Mouse (Mus musculus): ENCODE data around the gene Shisa8. TPM values are rescaled to one million over a fixed set of nuclear protein-coding genes. Genes with fewer than 3 reads are reported as not detected.
"Not testable (repeated sequence)": the region's sequence is repeated elsewhere in the genome, so short reads cannot be mapped to it uniquely, and the experiment has no call there.

Shisa8 gene
- 0.03 TPM in 2 replicates for polyA plus RNA-seq (2012)

- no peaks in the 10 kb centered on the region for H3K36me3 ChIP-seq (ENCODE audit: control insufficient read depth)
- no peak for TF ChIP-seq TAL1 (IDR thresholded peaks at IDR 0.05; ENCODE audit: low read length)
- TF ChIP-seq GATA1 (IDR thresholded peaks at IDR 0.05; ENCODE audit: low read length), result no peak
- peaks cover 97% of the 10 kb centered on the region for H3K27me3 ChIP-seq (ENCODE audit: control insufficient read depth)
- H3K4me1 ChIP-seq (ENCODE audit: control insufficient read depth), result peaks cover 4% of the 10 kb centered on the region
- H3K9me3 ChIP-seq (ENCODE audit: control insufficient read depth, low read length), result peaks cover 8% of the 10 kb centered on the region; the same call in 1 of the 2 replicates
- H3K4me3 ChIP-seq (replicated peaks), result no peak within 1 kb of the TSS
Observed at GRCm38 (mm10) chr15:82212752-82213063, at the start of gene Shisa8. Gene Shisa8 (minus strand): TSS chr15:82212815.

GRCm38 (mm10) chr15:82259510-82259909 is 46.9 kb upstream of the Shisa8 start:
- no peak overlapping the region for H3K4me3 ChIP-seq (replicated peaks)
- no peaks in the 10 kb centered on the region for H3K9me3 ChIP-seq (ENCODE audit: control insufficient read depth, low read length)
- TF ChIP-seq TAL1 (IDR thresholded peaks at IDR 0.05; ENCODE audit: low read length), result no peak
- TF ChIP-seq GATA1 (IDR thresholded peaks at IDR 0.05; ENCODE audit: low read length), result no peak

GRCm38 (mm10) chr15:82255944-82256383 is 43.3 kb upstream of the Shisa8 start:
- H3K9me3 ChIP-seq (ENCODE audit: control insufficient read depth, low read length), result peaks cover 4% of the 10 kb centered on the region
- TF ChIP-seq TAL1 (IDR thresholded peaks at IDR 0.05; ENCODE audit: low read length) (no peak), GATA1 (IDR thresholded peaks at IDR 0.05; ENCODE audit: low read length) (no peak)
- H3K36me3 ChIP-seq (ENCODE audit: control insufficient read depth), result no peaks in the 10 kb centered on the region
- no peak overlapping the region for H3K4me3 ChIP-seq (replicated peaks)
- no peaks in the 10 kb centered on the region; the same call in 1 of the 2 replicates for H3K4me1 ChIP-seq (ENCODE audit: control insufficient read depth)
- H3K27me3 ChIP-seq (ENCODE audit: control insufficient read depth), result peaks cover 11% of the 10 kb centered on the region

More at GRCm38 (mm10) chr15:82259510-82259909, 46.9 kb upstream of the Shisa8 start:
- peaks cover 11% of the 10 kb centered on the region for H3K27me3 ChIP-seq (ENCODE audit: control insufficient read depth)
- H3K4me1 ChIP-seq (ENCODE audit: control insufficient read depth), result no peaks in the 10 kb centered on the region; the same call in 1 of the 2 replicates
- H3K36me3 ChIP-seq (ENCODE audit: control insufficient read depth), result no peaks in the 10 kb centered on the region

GRCm38 (mm10) chr15:82255248-82255647 is 42.6 kb upstream of the Shisa8 start:
- H3K9me3 ChIP-seq (ENCODE audit: control insufficient read depth, low read length), result peaks cover 4% of the 10 kb centered on the region
- H3K36me3 ChIP-seq (ENCODE audit: control insufficient read depth), result no peaks in the 10 kb centered on the region
- no peak overlapping the region for H3K4me3 ChIP-seq (replicated peaks)
- TF ChIP-seq TAL1 (IDR thresholded peaks at IDR 0.05; ENCODE audit: low read length) (no peak), GATA1 (IDR thresholded peaks at IDR 0.05; ENCODE audit: low read length) (no peak)
- peaks cover 11% of the 10 kb centered on the region for H3K27me3 ChIP-seq (ENCODE audit: control insufficient read depth)
- no peaks in the 10 kb centered on the region; the same call in 1 of the 2 replicates for H3K4me1 ChIP-seq (ENCODE audit: control insufficient read depth)

GRCm38 (mm10) chr15:82252097-82252496 is 39.5 kb upstream of the Shisa8 start, which contains the start of gene 1500009C09Rik:
Gene 1500009C09Rik (plus strand): TSS chr15:82252397.
- Histone ChIP-seq H3K9me3 (ENCODE audit: control insufficient read depth, low read length) (peaks cover 4% of the 10 kb centered on the region), H3K27me3 (ENCODE audit: control insufficient read depth) (peaks cover 6% of the 10 kb centered on the region), H3K36me3 (ENCODE audit: control insufficient read depth) (no peaks in the 10 kb centered on the region), H3K4me3 (replicated peaks) (no peak within 1 kb of the TSS), H3K4me1 (ENCODE audit: control insufficient read depth) (no peaks in the 10 kb centered on the region)
- TF ChIP-seq GATA1 (IDR thresholded peaks at IDR 0.05; ENCODE audit: low read length), result no peak
- no peak for TF ChIP-seq TAL1 (IDR thresholded peaks at IDR 0.05; ENCODE audit: low read length)

GRCm38 (mm10) chr15:82251579-82251978 is 39.0 kb upstream of the Shisa8 start:
- TF ChIP-seq TAL1 (IDR thresholded peaks at IDR 0.05; ENCODE audit: low read length), result no peak
- no peak for TF ChIP-seq GATA1 (IDR thresholded peaks at IDR 0.05; ENCODE audit: low read length)
- no peaks in the 10 kb centered on the region for H3K36me3 ChIP-seq (ENCODE audit: control insufficient read depth)
- peaks cover 6% of the 10 kb centered on the region for H3K27me3 ChIP-seq (ENCODE audit: control insufficient read depth)
- no peak overlapping the region for H3K4me3 ChIP-seq (replicated peaks)
- no peaks in the 10 kb centered on the region for H3K4me1 ChIP-seq (ENCODE audit: control insufficient read depth)
- H3K9me3 ChIP-seq (ENCODE audit: control insufficient read depth, low read length), result peaks cover 4% of the 10 kb centered on the region

- Histone ChIP-seq H3K4me1 (ENCODE audit: control insufficient read depth) (peaks cover 17% of the 10 kb centered on the region), H3K36me3 (ENCODE audit: control insufficient read depth) (peaks cover 3% of the 10 kb centered on the region), H3K9me3 (ENCODE audit: control insufficient read depth, low read length) (peaks cover 4% of the 10 kb centered on the region), H3K27me3 (ENCODE audit: control insufficient read depth) (no peaks in the 10 kb centered on the region), H3K4me3 (replicated peaks) (no peak overlapping the region)
- TF ChIP-seq TAL1 (IDR thresholded peaks at IDR 0.05; ENCODE audit: low read length), result no peak
- TF ChIP-seq GATA1 (IDR thresholded peaks at IDR 0.05; ENCODE audit: low read length), result no peak
Observed at GRCm38 (mm10) chr15:82247131-82247776, 34.6 kb upstream of the Shisa8 start.

- Histone ChIP-seq H3K4me1 (ENCODE audit: control insufficient read depth) (peaks cover 24% of the 10 kb centered on the region), H3K4me3 (replicated peaks) (peak overlapping the region; percentile 70), H3K36me3 (ENCODE audit: control insufficient read depth) (peaks cover 19% of the 10 kb centered on the region)
- not testable (repeated sequence) for H3K9me3 ChIP-seq (ENCODE audit: control insufficient read depth, low read length); H3K27me3 ChIP-seq (ENCODE audit: control insufficient read depth)
Observed at GRCm38 (mm10) chr15:82244805-82245161, 32.2 kb upstream of the Shisa8 start.

- Histone ChIP-seq H3K4me3 (replicated peaks) (peak within 1 kb of the TSS; percentile 70), H3K27me3 (ENCODE audit: control insufficient read depth) (no peaks in the 10 kb centered on the region), H3K4me1 (ENCODE audit: control insufficient read depth) (peaks cover 24% of the 10 kb centered on the region), H3K9me3 (ENCODE audit: control insufficient read depth, low read length) (no peaks in the 10 kb centered on the region), H3K36me3 (ENCODE audit: control insufficient read depth) (peaks cover 24% of the 10 kb centered on the region)
- TF ChIP-seq GATA1 (IDR thresholded peaks at IDR 0.05; ENCODE audit: low read length), result no peak
- no peak for TF ChIP-seq TAL1 (IDR thresholded peaks at IDR 0.05; ENCODE audit: low read length)
Observed at GRCm38 (mm10) chr15:82244115-82244804, 31.6 kb upstream of the Shisa8 start, which contains the start of gene Cenpm. Gene Cenpm (minus strand): TSS chr15:82244748.

Measured in erythroblast, embryonic 14.5 days (primary cell).